Mouse (Mus musculus): Measurements from ENCODE around the gene Scaf8.
"Not testable (repeated sequence)": the region's sequence is repeated elsewhere in the genome, so short reads cannot be mapped to it uniquely, and the experiment has no call there.

DNA sequence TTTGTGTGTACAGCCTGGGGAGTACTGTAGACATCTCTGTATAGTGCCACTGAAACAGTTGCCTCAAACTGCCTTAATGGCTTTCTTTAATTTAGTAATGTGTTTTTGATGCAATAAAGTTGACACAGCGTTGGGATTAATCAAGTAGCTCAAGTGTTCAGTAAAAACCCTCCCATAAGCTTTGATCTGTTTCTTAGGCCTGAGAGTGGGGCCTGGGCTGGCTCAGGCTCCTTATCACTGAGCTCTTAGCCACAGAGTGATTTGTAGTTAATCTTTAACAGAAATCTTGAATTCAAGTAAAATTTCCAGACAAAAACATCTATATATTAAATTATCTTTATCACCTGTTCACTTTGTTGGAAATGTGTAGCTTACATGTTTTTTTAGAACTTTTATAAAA lies 8.8 kb downstream of the Scaf8 start:
- not testable (repeated sequence) for TF ChIP-seq CTCF (IDR thresholded peaks at IDR 0.05 in 2 of 3, conservative IDR thresholded peaks at IDR 0.05 in 1 of 3; ENCODE audit: control insufficient read depth in 1 of 3, insufficient read depth in 1 of 3, low read depth in 2 of 3, low read length in 3 of 3, poor library complexity in 1 of 3, severe bottlenecking in 1 of 3); MAFK (IDR thresholded peaks at IDR 0.05; ENCODE audit: borderline replicate concordance, low read depth, low read length); BHLHE40 (IDR thresholded peaks at IDR 0.05; ENCODE audit: borderline replicate concordance, low read depth, low read length); HCFC1 (IDR thresholded peaks at IDR 0.05; ENCODE audit: low read depth, low read length); GATA1 (IDR thresholded peaks at IDR 0.05; ENCODE audit: low read depth, low read length); KAT2A (conservative IDR thresholded peaks at IDR 0.05; ENCODE audit: low read depth, low read length); MYC (IDR thresholded peaks at IDR 0.05; ENCODE audit: low read depth, low read length)
